8 mouse cellular contexts compared by ENCODE assay signal in genomic region chr4:153975768-153976167, GRCm38 (mm10). TPM values are rescaled to one million over a fixed set of nuclear protein-coding genes. Genes with fewer than 3 reads are reported as not detected.
DNase-seq lines count a peak whose midpoint lies in the region; ATAC-seq lines count a peak whose summit lies in the region.

No protein-coding gene starts in this region.

- no peak overlapping the region for H3K27ac ChIP-seq in kidney, embryonic 14.5 days (ENCODE audit: low read depth, low read length)
- H3K27ac ChIP-seq in hindbrain, embryonic 11.5 days (ENCODE audit: low read depth, low read length) = no peak overlapping the region
- no peak overlapping the region for H3K27ac ChIP-seq in midbrain, embryonic 13.5 days

- H3K4me1 ChIP-seq in kidney, embryonic 14.5 days (ENCODE audit: control insufficient read depth, insufficient read depth, low read length) = peaks cover 9% of the 10 kb centered on the region; the same call in 1 of the 2 replicates
- no peaks in the 10 kb centered on the region; the same call in 1 of the 2 replicates for H3K4me1 ChIP-seq in hindbrain, embryonic 11.5 days (replicated peaks; ENCODE audit: control insufficient read depth, insufficient read depth, low read length)
- peaks cover 42% of the 10 kb centered on the region for H3K4me1 ChIP-seq in midbrain, embryonic 13.5 days (replicated peaks)

- peak overlapping the region; percentile 79 for H3K4me3 ChIP-seq in kidney, embryonic 14.5 days (ENCODE audit: low read length)
- H3K4me3 ChIP-seq in hindbrain, embryonic 11.5 days (ENCODE audit: low read depth, low read length) = peak overlapping the region; percentile 90
- peak overlapping the region; percentile 84 for H3K4me3 ChIP-seq in midbrain, embryonic 13.5 days (replicated peaks)

- peak overlapping the region; percentile 79; the same call in 1 of the 2 replicates for H3K9ac ChIP-seq in kidney, embryonic 14.5 days (ENCODE audit: low read depth, low read length)
- peak overlapping the region; percentile 90 for H3K9ac ChIP-seq in hindbrain, embryonic 11.5 days (ENCODE audit: low read depth, low read length)
- peak overlapping the region; percentile 90 for H3K9ac ChIP-seq in midbrain, embryonic 13.5 days (replicated peaks)

- peaks cover 26% of the 10 kb centered on the region for H3K36me3 ChIP-seq in kidney, embryonic 14.5 days (ENCODE audit: control insufficient read depth, insufficient read depth, low read length)
- H3K36me3 ChIP-seq in hindbrain, embryonic 11.5 days (ENCODE audit: control insufficient read depth, insufficient read depth, low read length) = no peaks in the 10 kb centered on the region
- H3K36me3 ChIP-seq in midbrain, embryonic 13.5 days = peaks cover 35% of the 10 kb centered on the region

- H3K9me3 ChIP-seq in kidney, embryonic 14.5 days (ENCODE audit: control insufficient read depth, low read length) = no peaks in the 10 kb centered on the region
- H3K9me3 ChIP-seq in hindbrain, embryonic 11.5 days (ENCODE audit: control insufficient read depth, low read length) = no peaks in the 10 kb centered on the region
- H3K9me3 ChIP-seq in midbrain, embryonic 13.5 days = no peaks in the 10 kb centered on the region

- H3K4me2 ChIP-seq in kidney, embryonic 14.5 days (replicated peaks; ENCODE audit: low read depth, low read length) = peak overlapping the region; percentile 78
- peak overlapping the region; percentile 59 for H3K4me2 ChIP-seq in hindbrain, embryonic 11.5 days (replicated peaks; ENCODE audit: low read depth, low read length)
- peak overlapping the region; percentile 98 for H3K4me2 ChIP-seq in midbrain, embryonic 13.5 days (replicated peaks)

- 43% methylated on average over 6 of the region's 6 CpGs for WGBS in kidney, embryonic 14.5 days
- WGBS in hindbrain, embryonic 11.5 days = 44% methylated on average over 6 of the region's 6 CpGs
- 43% methylated on average over 6 of the region's 6 CpGs for WGBS in midbrain, embryonic 13.5 days

- no peak for ATAC-seq in kidney, embryonic 14.5 days (ENCODE audit: low FRiP score, low TSS enrichment)
- ATAC-seq in hindbrain, embryonic 11.5 days (ENCODE audit: low FRiP score) = no peak
- ATAC-seq in midbrain, embryonic 13.5 days = no peak

- H3K27me3 ChIP-seq in kidney, embryonic 14.5 days (ENCODE audit: control insufficient read depth, insufficient read depth, low read length) = no peaks in the 10 kb centered on the region
- H3K27me3 ChIP-seq in hindbrain, embryonic 11.5 days (ENCODE audit: control insufficient read depth, insufficient read depth, low read length) = no peaks in the 10 kb centered on the region
- no peaks in the 10 kb centered on the region for H3K27me3 ChIP-seq in midbrain, embryonic 13.5 days

- DNase-seq in kidney, adult 8-10 months = no peak
- DNase-seq in MN1 (ENCODE audit: low spot score) = peak; percentile 55
- no peak for DNase-seq in hindbrain, embryonic 11.5 days (ENCODE audit: low spot score)
- DNase-seq in cerebellum, postnatal 4 days (ENCODE audit: low spot score in 2 of 2) = no peak
- DNase-seq in cerebellum, postnatal 10 days = no peak
- DNase-seq in right cerebral cortex, postnatal 25 days = no peak

RNA-seq across cellular contexts. Expression of gene Cep104, which starts 0.8 kb away (rescaled TPM):
- 11.4 and 17.4 TPM in 2 replicates for polyA plus RNA-seq in kidney, embryonic 14.5 days (2014; fragmentation: Nextera tagmentation; extraction: Ambion mirVana)
- 16.8 and 19.7 TPM in 2 replicates for polyA plus RNA-seq in hindbrain, embryonic 11.5 days (2014; fragmentation: Nextera tagmentation; extraction: Ambion mirVana)
- polyA plus RNA-seq in midbrain, embryonic 13.5 days (2015; fragmentation: Nextera tagmentation; extraction: Ambion mirVana) = 18.0 and 20.4 TPM in 2 replicates

RNA-seq across cellular contexts. Expression of gene Dffb, which starts 0.8 kb away (rescaled TPM):
- 11.1 and 14.1 TPM in 2 replicates for polyA plus RNA-seq in kidney, embryonic 14.5 days (2014; fragmentation: Nextera tagmentation; extraction: Ambion mirVana)
- polyA plus RNA-seq in hindbrain, embryonic 11.5 days (2014; fragmentation: Nextera tagmentation; extraction: Ambion mirVana) = 10.7 and 11.4 TPM in 2 replicates
- 12.0 and 13.0 TPM in 2 replicates for polyA plus RNA-seq in midbrain, embryonic 13.5 days (2015; fragmentation: Nextera tagmentation; extraction: Ambion mirVana)

RNA-seq across cellular contexts. Expression of gene A430005L14Rik, which starts 18.7 kb away (rescaled TPM):
- 104 and 115 TPM in 2 replicates for polyA plus RNA-seq in kidney, embryonic 14.5 days (2014; fragmentation: Nextera tagmentation; extraction: Ambion mirVana)
- 112 and 115 TPM in 2 replicates for polyA plus RNA-seq in hindbrain, embryonic 11.5 days (2014; fragmentation: Nextera tagmentation; extraction: Ambion mirVana)
- 68.2 and 78.9 TPM in 2 replicates for polyA plus RNA-seq in midbrain, embryonic 13.5 days (2015; fragmentation: Nextera tagmentation; extraction: Ambion mirVana)

RNA-seq across cellular contexts. Expression of gene Lrrc47, which starts 35.8 kb away (rescaled TPM):
- polyA plus RNA-seq in kidney, embryonic 14.5 days (2014; fragmentation: Nextera tagmentation; extraction: Ambion mirVana) = 12.1 and 13.6 TPM in 2 replicates
- polyA plus RNA-seq in hindbrain, embryonic 11.5 days (2014; fragmentation: Nextera tagmentation; extraction: Ambion mirVana) = 11.8 and 14.2 TPM in 2 replicates
- 21.2 and 24.7 TPM in 2 replicates for polyA plus RNA-seq in midbrain, embryonic 13.5 days (2015; fragmentation: Nextera tagmentation; extraction: Ambion mirVana)

RNA-seq across cellular contexts. Expression of gene Smim1, which starts 50.3 kb away (rescaled TPM):
- 29.9 and 35.4 TPM in 2 replicates for polyA plus RNA-seq in kidney, embryonic 14.5 days (2014; fragmentation: Nextera tagmentation; extraction: Ambion mirVana)
- polyA plus RNA-seq in hindbrain, embryonic 11.5 days (2014; fragmentation: Nextera tagmentation; extraction: Ambion mirVana) = 9.7 and 9.8 TPM in 2 replicates
- 4.7 and 6.1 TPM in 2 replicates for polyA plus RNA-seq in midbrain, embryonic 13.5 days (2015; fragmentation: Nextera tagmentation; extraction: Ambion mirVana)
